Mouse (Mus musculus): Measurements from ENCODE around the gene Fam241b.
"Not testable (repeated sequence)": the region's sequence is repeated elsewhere in the genome, so short reads cannot be mapped to it uniquely, and the experiment has no call there.

Gene Fam241b

GRCm38 (mm10) chr10:62128316-62128951 lies 15.3 kb downstream of the Fam241b start:
- no peak for DNase-seq

- no peak for DNase-seq
Observed at GRCm38 (mm10) chr10:62127711-62128231, 15.9 kb downstream of the Fam241b start.

GRCm38 (mm10) chr10:62127137-62127536 lies 16.6 kb downstream of the Fam241b start:
- DNase-seq, result no peak

- no peak for DNase-seq
Observed at GRCm38 (mm10) chr10:62113865-62114647, 29.7 kb downstream of the Fam241b start.

GRCm38 (mm10) chr10:62111207-62111576 lies 32.5 kb downstream of the Fam241b start:
- peak; percentile 15 to 26 for DNase-seq

GRCm38 (mm10) chr10:62110504-62111206 lies 33.1 kb downstream of the Fam241b start:
- DNase-seq, result peak; percentile 90 to 91

- no peak for DNase-seq
Observed at GRCm38 (mm10) chr10:62107048-62107447, 36.7 kb downstream of the Fam241b start.

GRCm38 (mm10) chr10:62104835-62105576 lies 38.7 kb downstream of the Fam241b start:
- DNase-seq, result peak; percentile 81 to 83

- peak; percentile 91 for DNase-seq
Observed at GRCm38 (mm10) chr10:62101504-62102439, 41.9 kb downstream of the Fam241b start.

GRCm38 (mm10) chr10:62099749-62100403 lies 43.8 kb downstream of the Fam241b start:
- DNase-seq, result no peak

- no peak for DNase-seq
Observed at GRCm38 (mm10) chr10:62094401-62094800, 49.3 kb downstream of the Fam241b start.

- DNase-seq, result no peak
Observed at GRCm38 (mm10) chr10:62093903-62094302, 49.8 kb downstream of the Fam241b start.

GRCm38 (mm10) chr10:62089486-62089885 lies 54.2 kb downstream of the Fam241b start:
- no peak for DNase-seq

GRCm38 (mm10) chr10:62089071-62089470 lies 54.6 kb downstream of the Fam241b start:
- peak; percentile 26 to 37 for DNase-seq

- no peak for DNase-seq
Observed at GRCm38 (mm10) chr10:62088411-62088810, 55.3 kb downstream of the Fam241b start.

- DNase-seq, result no peak
Observed at GRCm38 (mm10) chr10:62086826-62087225, 56.9 kb downstream of the Fam241b start.

GRCm38 (mm10) chr10:62086044-62086443 lies 57.7 kb downstream of the Fam241b start:
- no peak for DNase-seq

GRCm38 (mm10) chr10:62076248-62077134 lies 67.2 kb downstream of the Fam241b start:
- no peak for DNase-seq

GRCm38 (mm10) chr10:62071346-62071745 lies 72.4 kb downstream of the Fam241b start:
- DNase-seq, result not testable (repeated sequence)

GRCm38 (mm10) chr10:62070636-62071035 lies 73.1 kb downstream of the Fam241b start:
- DNase-seq, result no peak

Data from kidney, postnatal 4 days (tissue).